Mouse (Mus musculus): ENCODE data around the gene Tmem201.
"Not testable (repeated sequence)": the region's sequence is repeated elsewhere in the genome, so short reads cannot be mapped to it uniquely, and the experiment has no call there.

- not testable (repeated sequence) for TF ChIP-seq POLR2A (IDR thresholded peaks at IDR 0.05; ENCODE audit: low read depth, low read length); CTCF (IDR thresholded peaks at IDR 0.05; ENCODE audit: extremely low read depth, insufficient read length, insufficient replicate concordance, low read depth, low read length)
Measured at GRCm38 (mm10) chr4:149749663-149750015, 11.8 kb upstream of the Tmem201 start.

Measured in small intestine, adult 2 months (tissue).